Mouse (Mus musculus) heart, adult 9 months (tissue): ENCODE data around the gene Cdc6.
A peak's percentile ranks its signal among the peaks of the same experiment; 100 is the strongest.
"Not testable (repeated sequence)": the region's sequence is repeated elsewhere in the genome, so short reads cannot be mapped to it uniquely, and the experiment has no call there.

ENCODE experiments used
- DNase-seq, 2 experiments: peaks; one replicate each; pipeline ENCODE4 v3.0.0; 2022; ENCODE audit warnings: low spot score in 2 of 2

Cdc6 gene

GRCm38 (mm10) chr11:98907063-98907436 lies 551 bp upstream of the Cdc6 start:
- no peak for DNase-seq

DNA sequence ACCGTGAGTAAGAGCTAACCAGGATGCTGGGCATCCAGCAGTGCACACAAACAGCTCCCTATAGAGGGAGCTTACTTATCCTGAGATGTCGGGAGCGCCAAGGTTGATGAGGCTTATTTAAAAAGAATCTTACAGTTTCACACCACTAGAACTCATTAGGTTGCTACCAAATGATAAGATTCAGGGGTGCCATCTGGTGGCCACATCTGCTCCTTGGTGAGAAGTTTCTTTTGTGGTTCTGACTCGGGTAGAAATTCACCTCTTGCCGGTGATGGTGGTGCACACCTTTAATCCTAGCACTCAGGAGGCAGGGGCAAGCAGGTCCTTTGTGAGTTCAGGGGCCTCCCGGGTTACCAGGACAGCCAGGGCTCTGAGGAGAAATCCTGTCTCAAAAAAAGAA lies 2.1 kb downstream of the Cdc6 start:
- DNase-seq, result no peak

GRCm38 (mm10) chr11:98910415-98910814 lies 2.8 kb downstream of the Cdc6 start:
- no peak for DNase-seq

DNA sequence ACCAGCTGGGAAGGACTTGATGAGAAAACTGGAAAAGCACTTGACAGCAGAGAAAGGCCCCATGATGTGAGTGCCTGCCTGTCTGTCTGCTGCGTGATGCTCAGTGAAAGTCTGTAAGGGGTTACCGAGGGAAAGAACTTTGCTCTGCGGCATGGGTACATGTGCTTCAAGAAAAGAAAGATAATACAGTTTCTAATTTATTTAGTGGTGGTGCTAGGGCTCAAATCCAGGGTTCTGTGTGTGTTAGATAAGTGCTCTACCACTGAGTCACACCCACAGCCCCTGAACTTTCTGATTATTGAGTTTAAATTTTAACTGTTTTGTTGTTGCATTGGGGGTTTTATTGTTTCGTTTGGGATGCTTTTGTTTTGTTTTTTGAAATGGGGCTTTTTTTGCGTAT lies 3.9 kb downstream of the Cdc6 start:
- DNase-seq, result no peak

DNA sequence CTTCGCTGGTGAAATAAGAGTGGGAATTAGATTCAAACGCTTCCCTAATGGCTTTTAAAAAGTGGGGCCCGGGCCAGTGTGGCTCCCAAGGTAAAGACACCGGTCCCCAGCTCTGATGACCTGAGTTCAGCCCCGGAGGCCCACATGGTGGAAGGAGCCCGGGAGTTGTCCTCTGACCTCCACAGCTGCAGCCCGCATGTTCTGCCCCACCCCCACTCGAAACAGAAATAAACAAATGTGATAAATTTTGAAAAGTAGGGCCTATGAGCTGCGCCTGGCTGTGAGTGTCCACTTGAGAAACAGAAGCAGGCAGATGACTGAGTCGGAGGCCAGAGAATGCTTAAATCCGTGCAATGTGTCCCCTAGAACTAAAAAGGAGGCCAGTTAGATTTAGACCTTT lies 6.6 kb downstream of the Cdc6 start:
- DNase-seq, result no peak

GRCm38 (mm10) chr11:98916376-98916775 lies 8.8 kb downstream of the Cdc6 start:
- not testable (repeated sequence) for DNase-seq

GRCm38 (mm10) chr11:98917428-98918005 lies 9.9 kb downstream of the Cdc6 start:
- DNase-seq, result no peak

- peak in 1 of 2 experiments; percentile 76 for DNase-seq
Observed at GRCm38 (mm10) chr11:98918231-98918630, 10.6 kb downstream of the Cdc6 start.

- DNase-seq, result no peak
Observed at GRCm38 (mm10) chr11:98919009-98919408, 11.4 kb downstream of the Cdc6 start.

- not testable (repeated sequence) for DNase-seq
Observed at GRCm38 (mm10) chr11:98921813-98922212, 14.2 kb downstream of the Cdc6 start.

DNA sequence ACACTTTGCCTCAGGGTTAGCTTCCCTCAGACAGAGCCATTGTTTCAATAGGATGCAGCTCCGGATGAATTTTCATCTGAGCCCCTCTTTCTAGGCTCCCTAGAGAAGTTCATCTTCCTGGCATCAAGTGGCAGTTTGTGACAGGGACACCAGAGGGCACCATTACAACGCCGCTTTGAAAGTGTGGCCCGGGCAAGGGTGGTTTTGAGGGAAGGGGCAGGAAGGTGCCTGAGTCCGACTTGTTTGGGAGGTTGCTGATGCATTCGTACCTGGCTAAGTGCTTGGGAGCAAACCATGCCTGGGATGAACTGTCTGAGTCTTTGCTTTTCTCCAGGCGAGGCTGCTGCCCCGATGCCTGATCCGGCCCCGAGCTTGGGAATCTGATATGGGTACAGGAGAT lies 14.7 kb downstream of the Cdc6 start:
- DNase-seq, result not testable (repeated sequence)

- not testable (repeated sequence) for DNase-seq
Observed at GRCm38 (mm10) chr11:98922851-98923711, 15.5 kb downstream of the Cdc6 start.

- DNase-seq, result no peak
Observed at GRCm38 (mm10) chr11:98924633-98925175, 17.1 kb downstream of the Cdc6 start.

DNA sequence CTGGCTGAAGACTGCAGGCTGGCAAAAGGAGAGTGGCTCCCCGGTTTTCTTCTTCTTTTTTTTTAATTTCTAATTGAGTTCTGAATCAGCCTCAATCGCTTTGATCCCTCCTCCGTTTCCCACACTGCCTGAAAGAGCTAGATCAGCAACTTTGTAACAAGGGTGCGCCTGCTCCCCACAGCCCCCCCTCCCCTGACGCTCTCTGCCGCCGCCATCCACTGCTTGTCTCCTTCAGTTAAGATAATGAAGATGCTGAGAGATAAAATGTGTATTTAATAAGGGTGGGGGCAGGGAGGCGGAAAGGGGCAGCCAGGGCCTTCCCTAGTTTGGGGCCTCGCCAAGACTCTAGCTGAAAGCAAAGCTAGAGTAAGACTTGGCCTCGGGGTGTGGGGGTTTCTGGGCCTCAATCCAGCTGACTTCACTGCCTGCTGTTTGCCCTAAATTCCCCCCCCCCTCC lies 17.7 kb downstream of the Cdc6 start:
- DNase-seq, result no peak

GRCm38 (mm10) chr11:98925868-98926311 lies 18.3 kb downstream of the Cdc6 start:
- DNase-seq, result no peak

GRCm38 (mm10) chr11:98926553-98926952 lies 19.0 kb downstream of the Cdc6 start:
- DNase-seq, result no peak

- no peak for DNase-seq
Observed at GRCm38 (mm10) chr11:98927438-98928076, 20.0 kb downstream of the Cdc6 start, which contains the start of gene Rara. Rara (plus strand) TSS chr11:98927818.

- no peak for DNase-seq
Observed at GRCm38 (mm10) chr11:98928186-98928893, 20.7 kb downstream of the Cdc6 start.

- DNase-seq, result no peak
Observed at GRCm38 (mm10) chr11:98929503-98929902, 21.9 kb downstream of the Cdc6 start.

- DNase-seq, result no peak
Observed at GRCm38 (mm10) chr11:98930127-98930601, 22.6 kb downstream of the Cdc6 start.

GRCm38 (mm10) chr11:98930773-98931512 lies 23.3 kb downstream of the Cdc6 start:
- DNase-seq, result no peak
